Mouse (Mus musculus): ENCODE results near the gene Ncam1.

DNA sequence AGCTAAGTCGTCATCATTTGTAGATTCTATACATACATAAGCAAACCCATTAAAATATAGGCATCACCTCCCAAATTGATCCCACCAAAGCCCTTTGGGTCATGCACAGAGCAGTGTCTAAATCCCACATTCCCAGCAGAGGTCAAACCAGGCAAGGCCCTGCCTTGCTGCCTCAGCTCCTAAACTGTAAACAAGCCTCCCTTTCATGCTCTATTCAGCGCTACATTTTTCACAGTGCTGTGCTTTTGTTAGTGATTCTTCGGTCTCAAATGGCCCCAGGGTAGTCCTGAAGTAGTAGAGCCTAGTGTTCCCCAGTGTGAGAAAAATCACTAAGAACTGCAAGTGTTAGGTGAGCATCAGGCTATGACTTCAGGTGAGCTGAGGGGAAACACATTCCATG lies 69.2 kb downstream of the Ncam1 start:
- TF ChIP-seq CTCF (IDR thresholded peaks at IDR 0.05) (no peak), POLR2A (IDR thresholded peaks at IDR 0.05; ENCODE audit: insufficient read depth, low read depth, low read length) (no peak), EP300 (IDR thresholded peaks at IDR 0.05; ENCODE audit: insufficient read depth, low read depth, low read length) (no peak)

Measured in heart, adult 2 months (tissue).